Mouse (Mus musculus): Measurements from ENCODE around the gene Cmpk2. TPM values are rescaled to one million over a fixed set of nuclear protein-coding genes. Genes with fewer than 3 reads are reported as not detected.
"Not testable (repeated sequence)": the region's sequence is repeated elsewhere in the genome, so short reads cannot be mapped to it uniquely, and the experiment has no call there.

Gene Cmpk2
- polyA plus RNA-seq (2012; ENCODE audit: insufficient read depth, insufficient read length, missing spikeins) = 28.8 and 33.8 TPM in 2 replicates

DNA sequence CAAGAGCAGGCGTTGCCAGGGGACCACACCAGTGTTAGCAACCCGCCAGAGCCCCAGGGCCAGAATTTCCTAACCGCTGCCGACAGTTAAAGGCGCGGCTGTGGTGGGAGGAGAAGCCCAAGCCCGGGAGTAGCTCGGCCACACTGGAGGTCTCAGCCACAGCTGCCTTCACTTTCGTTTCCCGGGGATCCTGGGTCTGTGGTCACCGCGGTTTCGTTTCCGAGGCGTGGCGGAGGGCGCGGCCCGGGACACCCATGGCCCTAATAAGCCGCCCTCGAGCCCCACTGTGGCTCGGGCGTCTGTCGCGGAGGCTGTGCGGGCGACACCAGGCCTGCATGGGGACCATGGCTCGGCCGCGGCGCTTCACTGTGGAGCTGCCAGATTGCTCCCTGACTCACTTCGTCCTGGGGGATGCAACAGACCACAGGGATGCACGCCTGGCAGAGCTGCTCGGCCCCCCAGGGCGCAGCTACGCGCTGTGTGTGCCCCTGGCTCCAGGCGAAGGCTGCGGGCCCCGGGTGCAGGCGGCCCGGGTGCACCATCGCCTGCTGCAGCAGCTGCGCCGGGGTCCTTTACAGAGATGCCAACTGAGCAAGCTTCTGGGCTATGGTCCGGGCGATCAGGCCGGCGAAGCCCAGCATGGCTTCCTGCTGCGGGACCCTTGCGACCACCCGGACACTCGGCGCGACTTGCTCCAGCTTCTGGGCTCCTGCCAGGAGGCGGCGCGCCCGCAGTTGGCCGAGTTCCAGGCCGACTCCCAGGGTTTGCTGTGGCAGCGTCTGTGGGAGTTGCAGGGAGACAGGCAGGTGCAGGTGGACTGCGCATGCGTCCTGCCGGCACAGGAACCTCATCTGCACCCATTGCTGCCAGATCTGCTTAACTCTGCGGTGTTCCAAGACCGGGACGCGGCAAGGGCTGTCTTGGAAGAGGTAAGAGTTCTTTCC lies at the start of gene Cmpk2:
TSS of gene Cmpk2 (plus strand) at position 107 of the 944 bp plus-strand sequence.
- H3K27ac ChIP-seq (ENCODE audit: insufficient read depth, low read depth, low read length) = no peak within 1 kb of the TSS
- no peak for TF ChIP-seq CTCF (IDR thresholded peaks at IDR 0.05; ENCODE audit: low read depth, low read length)
- no peak for TF ChIP-seq POLR2A (IDR thresholded peaks at IDR 0.05; ENCODE audit: borderline replicate concordance, low read depth, low read length)
- H3K4me3 ChIP-seq (ENCODE audit: insufficient read depth, low read length) = peak within 1 kb of the TSS; percentile 65
- H3K4me1 ChIP-seq (ENCODE audit: control insufficient read depth, insufficient read depth, low read length) = peaks cover 8% of the 10 kb centered on the region; the same call in 1 of the 2 replicates

DNA sequence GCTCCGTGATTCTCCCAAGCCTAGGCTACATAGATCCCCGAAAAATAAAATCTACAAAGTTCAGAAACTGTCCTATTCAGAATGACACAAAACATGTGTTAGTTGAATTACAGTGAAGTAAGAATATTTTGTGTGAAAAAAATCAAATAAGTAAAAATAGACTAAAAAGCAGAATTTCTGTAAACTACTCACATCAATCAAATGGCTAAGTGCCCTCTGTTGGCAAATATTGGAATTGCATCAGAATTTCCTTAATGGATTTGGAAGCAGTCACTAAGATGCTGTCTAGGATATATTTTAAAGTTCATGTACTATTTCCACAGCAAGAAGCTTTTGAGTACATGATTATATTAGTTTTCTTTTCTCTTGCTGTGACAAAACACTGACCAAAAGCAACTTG lies 44.2 kb upstream of the Cmpk2 start:
- no peak overlapping the region for H3K4me3 ChIP-seq (ENCODE audit: insufficient read depth, low read length)
- no peak overlapping the region for H3K27ac ChIP-seq (ENCODE audit: insufficient read depth, low read depth, low read length)
- no peak for TF ChIP-seq CTCF (IDR thresholded peaks at IDR 0.05; ENCODE audit: low read depth, low read length)
- H3K4me1 ChIP-seq (ENCODE audit: control insufficient read depth, insufficient read depth, low read length) = no peaks in the 10 kb centered on the region

DNA sequence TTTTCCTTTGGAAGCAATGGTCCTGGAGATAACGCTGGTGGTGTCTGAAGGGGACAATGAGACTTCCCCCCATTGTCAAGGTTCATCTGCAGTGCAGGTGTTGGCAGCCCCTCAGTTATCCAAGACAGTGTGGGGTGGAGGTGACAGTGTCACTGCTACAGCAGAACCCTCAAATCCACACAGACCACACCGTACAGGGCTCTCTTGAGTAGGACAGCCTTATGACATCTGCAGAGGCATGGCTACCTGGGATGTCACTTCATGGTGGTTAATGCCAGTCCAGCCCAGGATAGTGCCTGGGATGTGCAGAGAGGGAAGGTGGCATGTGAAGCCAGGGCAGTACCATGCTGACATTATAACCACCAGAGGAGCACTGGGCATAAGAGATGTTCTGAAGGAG lies 40.2 kb upstream of the Cmpk2 start:
- not testable (repeated sequence) for H3K4me1 ChIP-seq (ENCODE audit: control insufficient read depth, insufficient read depth, low read length); H3K27ac ChIP-seq (ENCODE audit: insufficient read depth, low read depth, low read length); H3K4me3 ChIP-seq (ENCODE audit: insufficient read depth, low read length)

DNA sequence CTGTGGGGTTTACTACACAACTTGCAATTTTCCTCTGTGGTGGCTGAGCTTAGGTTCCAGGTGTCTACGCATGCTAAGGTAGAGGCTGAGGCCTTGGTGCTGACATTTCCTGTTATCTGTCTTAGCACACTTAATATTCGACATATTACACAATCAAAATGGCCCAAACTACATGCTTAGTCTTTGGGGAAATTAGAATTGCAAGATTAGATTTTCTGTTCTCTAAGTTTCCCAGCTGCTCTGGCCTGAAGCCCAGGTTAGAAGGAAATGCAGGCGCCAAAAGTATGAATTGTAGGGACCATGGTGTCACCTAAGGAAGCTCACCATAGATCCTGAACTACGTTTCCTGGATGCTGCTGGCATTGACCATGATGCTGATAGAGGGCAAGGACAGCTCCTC lies 32.7 kb upstream of the Cmpk2 start:
- H3K27ac ChIP-seq (ENCODE audit: insufficient read depth, low read depth, low read length) = no peak overlapping the region

DNA sequence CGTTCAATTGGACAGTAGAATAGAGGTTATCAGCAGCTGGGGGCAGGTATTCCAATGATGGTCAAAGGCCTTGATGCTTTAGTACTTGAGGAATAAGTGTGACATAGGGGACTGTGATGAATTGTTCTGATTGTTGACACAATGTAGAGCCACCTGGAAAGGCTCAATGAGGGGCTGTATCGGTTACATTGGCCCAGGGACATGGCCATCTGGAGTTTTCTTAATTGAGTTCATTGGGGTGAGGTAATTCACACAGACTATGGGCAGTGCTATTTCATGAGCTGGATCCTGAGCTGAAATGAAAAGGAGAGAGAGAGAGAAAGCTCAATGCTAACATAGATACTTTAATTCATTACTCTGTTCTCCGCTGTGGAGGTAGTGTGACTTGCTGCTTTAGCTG lies 31.1 kb upstream of the Cmpk2 start:
- Histone ChIP-seq H3K27ac (ENCODE audit: insufficient read depth, low read depth, low read length) (no peak overlapping the region), H3K4me1 (ENCODE audit: control insufficient read depth, insufficient read depth, low read length) (peaks cover 5% of the 10 kb centered on the region), H3K4me3 (ENCODE audit: insufficient read depth, low read length) (no peak overlapping the region)
- no peak for TF ChIP-seq CTCF (IDR thresholded peaks at IDR 0.05; ENCODE audit: low read depth, low read length)
- TF ChIP-seq POLR2A (IDR thresholded peaks at IDR 0.05; ENCODE audit: borderline replicate concordance, low read depth, low read length) = no peak

More for the DNA sequence above, 32.7 kb upstream of the Cmpk2 start:
- TF ChIP-seq POLR2A (IDR thresholded peaks at IDR 0.05; ENCODE audit: borderline replicate concordance, low read depth, low read length) = no peak
- no peak for TF ChIP-seq CTCF (IDR thresholded peaks at IDR 0.05; ENCODE audit: low read depth, low read length)
- Histone ChIP-seq H3K4me3 (ENCODE audit: insufficient read depth, low read length) (no peak overlapping the region), H3K4me1 (ENCODE audit: control insufficient read depth, insufficient read depth, low read length) (peaks cover 5% of the 10 kb centered on the region)

DNA sequence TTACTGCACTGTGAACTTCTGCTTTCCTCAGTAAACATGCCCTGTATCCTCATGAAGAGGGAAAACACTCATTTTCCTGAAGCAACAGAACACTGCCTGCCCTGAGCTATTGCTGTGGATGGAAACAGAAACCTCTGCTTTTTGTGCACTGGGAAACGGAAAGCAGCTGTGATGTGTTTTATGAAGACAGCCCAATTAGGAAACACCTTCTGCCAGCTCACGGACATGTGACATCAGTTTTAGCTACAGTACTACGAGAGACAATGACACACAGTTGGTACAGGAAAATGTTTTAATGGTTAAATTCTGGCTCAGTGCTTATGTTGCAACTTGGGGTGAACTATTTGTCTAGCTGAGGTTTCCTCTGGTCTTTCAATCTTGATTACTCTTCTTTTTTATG lies 29.6 kb upstream of the Cmpk2 start:
- Histone ChIP-seq H3K4me1 (ENCODE audit: control insufficient read depth, insufficient read depth, low read length) (peaks cover 7% of the 10 kb centered on the region), H3K27ac (ENCODE audit: insufficient read depth, low read depth, low read length) (no peak overlapping the region)
- TF ChIP-seq POLR2A (IDR thresholded peaks at IDR 0.05; ENCODE audit: borderline replicate concordance, low read depth, low read length) (no peak), CTCF (IDR thresholded peaks at IDR 0.05; ENCODE audit: low read depth, low read length) (no peak)

DNA sequence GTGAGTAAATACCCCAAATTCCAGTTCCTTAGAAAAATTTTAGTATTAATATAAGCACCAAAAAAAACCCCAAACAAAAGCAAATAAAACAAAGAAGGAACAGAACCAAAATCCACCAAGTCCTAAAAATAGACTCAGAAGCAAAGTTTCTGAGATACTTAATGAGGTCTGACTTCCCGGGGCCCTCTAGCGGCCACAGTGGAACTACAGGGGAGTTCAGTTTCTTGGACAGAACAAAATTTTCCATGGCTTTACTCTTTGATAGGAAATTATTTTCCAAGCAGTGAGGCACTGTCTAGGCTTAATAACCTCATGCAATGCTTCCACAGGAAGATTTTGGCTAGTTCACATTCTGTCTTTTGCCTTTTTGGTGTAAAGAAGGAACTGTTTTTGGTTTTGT lies 24.9 kb upstream of the Cmpk2 start:
- TF ChIP-seq POLR2A (IDR thresholded peaks at IDR 0.05; ENCODE audit: borderline replicate concordance, low read depth, low read length) (no peak), CTCF (IDR thresholded peaks at IDR 0.05; ENCODE audit: low read depth, low read length) (peak; percentile 50; the same call in 1 of the 2 replicates)
- H3K27ac ChIP-seq (ENCODE audit: insufficient read depth, low read depth, low read length) = no peak overlapping the region
- no peak overlapping the region for H3K4me3 ChIP-seq (ENCODE audit: insufficient read depth, low read length)
- H3K4me1 ChIP-seq (ENCODE audit: control insufficient read depth, insufficient read depth, low read length) = peaks cover 10% of the 10 kb centered on the region

More for the DNA sequence above, 29.6 kb upstream of the Cmpk2 start:
- no peak overlapping the region for H3K4me3 ChIP-seq (ENCODE audit: insufficient read depth, low read length)

DNA sequence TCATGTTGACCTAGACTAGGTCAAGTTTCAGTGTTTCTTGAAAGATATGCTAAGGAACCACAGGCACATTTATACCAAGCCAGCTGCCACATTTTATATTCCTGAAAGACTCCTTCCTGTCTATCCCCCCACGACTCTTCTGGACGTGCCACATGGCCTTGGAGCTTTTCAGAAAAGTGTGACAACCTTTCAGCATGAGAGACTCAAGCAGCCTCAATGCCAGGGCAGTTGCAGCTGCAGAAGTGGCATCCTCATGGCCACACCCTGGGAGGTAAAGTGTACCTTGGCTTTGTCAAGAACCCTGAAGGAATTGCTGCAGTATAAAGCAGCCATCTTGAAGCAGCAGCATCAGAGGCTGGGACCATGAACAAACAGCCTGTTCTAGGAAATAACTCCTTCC lies 24.5 kb upstream of the Cmpk2 start:
- H3K4me3 ChIP-seq (ENCODE audit: insufficient read depth, low read length) = no peak overlapping the region
- H3K27ac ChIP-seq (ENCODE audit: insufficient read depth, low read depth, low read length) = no peak overlapping the region
- TF ChIP-seq CTCF (IDR thresholded peaks at IDR 0.05; ENCODE audit: low read depth, low read length) = no peak
- H3K4me1 ChIP-seq (ENCODE audit: control insufficient read depth, insufficient read depth, low read length) = peaks cover 8% of the 10 kb centered on the region

DNA sequence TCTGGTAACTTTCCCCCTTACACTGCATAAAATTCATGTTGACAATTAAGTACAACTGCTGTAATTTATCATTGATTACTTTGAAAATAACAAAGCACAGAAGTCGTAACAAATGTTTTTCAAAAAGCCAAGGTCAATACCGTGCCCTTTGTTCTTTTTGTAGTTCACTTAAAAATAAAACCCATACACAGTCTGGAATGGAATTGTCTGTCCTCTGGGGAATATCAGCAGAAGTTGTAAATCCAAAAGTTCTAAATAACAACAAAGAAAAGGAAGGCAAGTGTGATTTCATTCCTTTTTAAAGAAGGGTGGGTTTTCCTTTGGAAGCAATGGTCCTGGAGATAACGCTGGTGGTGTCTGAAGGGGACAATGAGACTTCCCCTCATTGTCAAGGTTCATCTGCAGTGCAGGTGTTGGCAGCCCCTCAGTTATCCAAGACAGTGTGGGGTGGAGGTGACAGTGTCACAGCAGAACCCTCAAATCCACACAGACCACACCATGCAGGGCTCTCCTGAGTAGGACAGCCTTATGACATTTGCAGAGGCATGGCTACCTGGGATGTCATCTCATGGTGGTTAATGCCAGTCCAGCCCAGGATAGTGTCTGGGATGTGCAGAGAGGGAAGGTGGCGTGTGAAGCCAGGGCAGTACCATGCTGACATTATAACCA lies 22.5 kb upstream of the Cmpk2 start:
- H3K4me1 ChIP-seq (ENCODE audit: control insufficient read depth, insufficient read depth, low read length) = peaks cover 11% of the 10 kb centered on the region
- no peak for TF ChIP-seq POLR2A (IDR thresholded peaks at IDR 0.05; ENCODE audit: borderline replicate concordance, low read depth, low read length)
- TF ChIP-seq CTCF (IDR thresholded peaks at IDR 0.05; ENCODE audit: low read depth, low read length) = no peak
- H3K27ac ChIP-seq (ENCODE audit: insufficient read depth, low read depth, low read length) = no peak overlapping the region
- H3K4me3 ChIP-seq (ENCODE audit: insufficient read depth, low read length) = no peak overlapping the region

DNA sequence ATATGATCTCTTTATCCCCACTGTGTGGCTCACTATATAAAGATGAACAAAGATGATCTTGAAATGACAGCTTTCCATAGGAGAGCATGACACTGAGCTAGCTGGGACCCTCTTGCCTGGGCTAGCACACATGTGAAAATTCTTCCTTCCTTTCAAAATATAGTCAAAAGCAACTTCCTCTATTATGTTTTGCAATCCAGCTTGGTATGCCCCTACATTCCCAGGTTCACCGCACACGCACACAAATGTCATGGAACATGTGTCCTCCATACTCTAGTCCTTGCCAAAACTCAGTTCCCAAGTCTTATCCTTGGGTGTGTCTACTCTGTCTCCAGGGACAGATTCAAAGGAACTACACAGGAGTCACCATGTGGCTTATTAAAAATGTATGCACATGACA lies 19.5 kb upstream of the Cmpk2 start:
- TF ChIP-seq CTCF (IDR thresholded peaks at IDR 0.05; ENCODE audit: low read depth, low read length) (no peak), POLR2A (IDR thresholded peaks at IDR 0.05; ENCODE audit: borderline replicate concordance, low read depth, low read length) (no peak)
- Histone ChIP-seq H3K27ac (ENCODE audit: insufficient read depth, low read depth, low read length) (no peak overlapping the region), H3K4me1 (ENCODE audit: control insufficient read depth, insufficient read depth, low read length) (peaks cover 24% of the 10 kb centered on the region), H3K4me3 (ENCODE audit: insufficient read depth, low read length) (no peak overlapping the region)
